8 mouse cellular contexts compared by ENCODE assay signal in the genomic region with DNA sequence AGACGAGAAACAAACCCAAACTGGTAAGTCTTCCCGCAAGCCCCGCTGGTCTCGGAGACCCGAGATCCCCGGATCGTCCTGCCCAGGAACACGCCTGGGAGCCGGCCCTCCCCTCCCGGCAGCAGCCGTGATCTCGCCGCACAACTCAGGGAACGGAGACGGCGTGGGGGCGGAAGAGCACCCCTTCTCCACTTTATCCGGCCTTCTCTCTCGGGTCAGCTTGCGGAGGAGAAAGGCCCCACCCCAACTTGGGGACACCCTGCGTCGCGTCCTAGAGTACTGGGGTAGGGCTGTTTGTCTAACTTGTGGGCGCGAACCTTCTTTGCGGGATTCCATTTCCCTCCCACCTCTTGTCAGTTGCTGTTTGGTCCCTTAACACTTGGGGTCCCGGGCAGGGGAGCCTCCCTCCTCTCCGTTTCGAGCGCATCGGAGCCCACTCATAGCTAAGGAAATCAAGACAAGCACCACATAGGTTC. TPM values are rescaled to one million over a fixed set of nuclear protein-coding genes. Genes with fewer than 3 reads are reported as not detected.
DNase-seq lines count a peak whose midpoint lies in the region; ATAC-seq and TF ChIP-seq lines count a peak whose summit lies in the region.

No protein-coding gene starts in this region.

- peak overlapping the region; percentile 49 for H3ac ChIP-seq in myocyte (ENCODE audit: control insufficient read depth, insufficient read length)

- TF ChIP-seq EP300 in heart, adult 2 months (IDR thresholded peaks at IDR 0.05; ENCODE audit: insufficient read depth, low read depth, low read length): no peak
- TF ChIP-seq EP300 in liver, embryonic 14.5 days (IDR thresholded peaks at IDR 0.05; ENCODE audit: low read depth): no peak

- H3K9me3 ChIP-seq in forebrain, embryonic 12.5 days: no peaks in the 10 kb centered on the region
- H3K9me3 ChIP-seq in hindbrain, embryonic 16.5 days (ENCODE audit: control insufficient read depth, low read length): no peaks in the 10 kb centered on the region
- no peaks in the 10 kb centered on the region for H3K9me3 ChIP-seq in liver, embryonic 14.5 days (ENCODE audit: control insufficient read depth, low read length)

- ATAC-seq in forebrain, embryonic 12.5 days (ENCODE audit: low FRiP score): peak; percentile 78
- ATAC-seq in hindbrain, embryonic 16.5 days: peak; percentile 84
- peak; percentile 45; the same call in 1 of the 2 replicates for ATAC-seq in liver, embryonic 14.5 days (ENCODE audit: insufficient read depth)

- H3K4me2 ChIP-seq in forebrain, embryonic 12.5 days: peak overlapping the region; percentile 51
- peak overlapping the region; percentile 58 for H3K4me2 ChIP-seq in hindbrain, embryonic 16.5 days (ENCODE audit: low read length)
- H3K4me2 ChIP-seq in liver, embryonic 14.5 days (ENCODE audit: low read depth): peak overlapping the region; percentile 53
- H3K4me2 ChIP-seq in myocyte (ENCODE audit: low read depth): peak overlapping the region; percentile 77

- 16% methylated on average over 29 of the region's 31 CpGs for WGBS in heart, adult 2 months
- 16% methylated on average over 30 of the region's 31 CpGs for WGBS in forebrain, embryonic 12.5 days
- 17% methylated on average over 30 of the region's 31 CpGs for WGBS in hindbrain, embryonic 16.5 days
- WGBS in liver, embryonic 14.5 days (ENCODE audit: insufficient replicate concordance): 18% methylated on average over 25 of the region's 31 CpGs

- peak overlapping the region; percentile 94 for H3K9ac ChIP-seq in heart, adult 2 months (ENCODE audit: low read depth, low read length)
- peak overlapping the region; percentile 56 for H3K9ac ChIP-seq in forebrain, embryonic 12.5 days
- peak overlapping the region; percentile 70 for H3K9ac ChIP-seq in hindbrain, embryonic 16.5 days (ENCODE audit: low read depth, low read length)
- 0 out of 2 replicates have a peak overlapping the region, but pooled peaks have one; percentile 13 for H3K9ac ChIP-seq in liver, embryonic 14.5 days (replicated peaks)

- H3K36me3 ChIP-seq in heart, adult 2 months (ENCODE audit: control insufficient read depth, insufficient read depth, low read length): no peaks in the 10 kb centered on the region
- H3K36me3 ChIP-seq in forebrain, embryonic 12.5 days (replicated peaks): no peaks in the 10 kb centered on the region
- H3K36me3 ChIP-seq in hindbrain, embryonic 16.5 days (ENCODE audit: control insufficient read depth, insufficient read depth, low read length): no peaks in the 10 kb centered on the region
- no peaks in the 10 kb centered on the region for H3K36me3 ChIP-seq in liver, embryonic 14.5 days (replicated peaks; ENCODE audit: control insufficient read depth, insufficient read depth, low read depth)
- no peaks in the 10 kb centered on the region for H3K36me3 ChIP-seq in myocyte (ENCODE audit: control insufficient read depth, insufficient read depth)

- intact Hi-C loops in heart, adult 2 months (cut with DNase I): no loop called here

- no peak for TF ChIP-seq CTCF in heart, adult 2 months (IDR thresholded peaks at IDR 0.05)
- no peak for TF ChIP-seq CTCF in liver, embryonic 14.5 days (IDR thresholded peaks at IDR 0.05; ENCODE audit: low read depth)

- H3K4me3 ChIP-seq in heart, adult 2 months: peak overlapping the region; percentile 61
- peak overlapping the region; percentile 55 for H3K4me3 ChIP-seq in forebrain, embryonic 12.5 days (replicated peaks)
- H3K4me3 ChIP-seq in hindbrain, embryonic 16.5 days (ENCODE audit: low read length): peak overlapping the region; percentile 63
- H3K4me3 ChIP-seq in liver, embryonic 14.5 days (ENCODE audit: insufficient read depth in 1 of 2, low read depth in 2 of 2, low read length in 2 of 2): peak overlapping the region; percentile 50 to 64
- peak overlapping the region; percentile 61 for H3K4me3 ChIP-seq in myocyte

- peak overlapping the region; percentile 78 for H3K27ac ChIP-seq in heart, adult 2 months
- no peak overlapping the region; the same call in 1 of the 2 replicates for H3K27ac ChIP-seq in forebrain, embryonic 12.5 days
- peak overlapping the region; percentile 23; the same call in 1 of the 2 replicates for H3K27ac ChIP-seq in hindbrain, embryonic 16.5 days (ENCODE audit: low read depth, low read length)
- no peak overlapping the region for H3K27ac ChIP-seq in liver, embryonic 14.5 days

- H3K4me1 ChIP-seq in heart, adult 2 months (ENCODE audit: control insufficient read depth, insufficient read depth, low read length): peaks cover 2% of the 10 kb centered on the region; the same call in 1 of the 2 replicates
- H3K4me1 ChIP-seq in forebrain, embryonic 12.5 days: no peaks in the 10 kb centered on the region
- H3K4me1 ChIP-seq in hindbrain, embryonic 16.5 days (ENCODE audit: control insufficient read depth, insufficient read depth, low read depth, low read length): no peaks in the 10 kb centered on the region
- 0 out of 4 replicates have a peak, but pooled peaks cover 0 to 2% of the 10 kb centered on the region in 2 experiments for H3K4me1 ChIP-seq in liver, embryonic 14.5 days (replicated peaks; ENCODE audit: control insufficient read depth in 2 of 2, insufficient read depth in 2 of 2, low read length in 1 of 2)

- TF ChIP-seq POLR2A in heart, adult 2 months (IDR thresholded peaks at IDR 0.05; ENCODE audit: insufficient read depth, low read depth, low read length): no peak
- TF ChIP-seq POLR2A in myocyte (IDR thresholded peaks at IDR 0.05; ENCODE audit: insufficient read length, low read depth): no peak

- H3K79me2 ChIP-seq in heart, adult 2 months (replicated peaks; ENCODE audit: control insufficient read depth, insufficient read depth, low read length): no peaks in the 10 kb centered on the region
- peaks cover 17% of the 10 kb centered on the region for H3K79me2 ChIP-seq in myocyte (ENCODE audit: control insufficient read depth, insufficient read depth)

- no peaks in the 10 kb centered on the region for H3K27me3 ChIP-seq in heart, adult 2 months (ENCODE audit: control insufficient read depth, insufficient read depth, low read length)
- H3K27me3 ChIP-seq in forebrain, embryonic 12.5 days: no peaks in the 10 kb centered on the region
- no peaks in the 10 kb centered on the region for H3K27me3 ChIP-seq in hindbrain, embryonic 16.5 days (replicated peaks; ENCODE audit: control insufficient read depth, insufficient read depth, low read length)
- no peaks in the 10 kb centered on the region for H3K27me3 ChIP-seq in liver, embryonic 14.5 days (ENCODE audit: control insufficient read depth, insufficient read depth, low read length)
- H3K27me3 ChIP-seq in myocyte (ENCODE audit: control insufficient read depth, insufficient read depth, insufficient read length): no peaks in the 10 kb centered on the region

- peak; percentile 49 to 66 for DNase-seq in heart, adult 2 months
- no peak for DNase-seq in heart, postnatal 4 days
- DNase-seq in NIH3T3 (ENCODE audit: low read depth): peak; percentile 47
- no peak for DNase-seq in liver, embryonic 14.5 days (ENCODE audit: low read depth in 3 of 3, low spot score in 3 of 3)
- no peak for DNase-seq in adipocyte (ENCODE audit: low spot score)

TF ChIP-seq in myocyte, 11 proteins besides CTCF, POLR2A, EP300 and RAD21:
- TF ChIP-seq POLR2AphosphoS2 (IDR thresholded peaks at IDR 0.05; ENCODE audit: insufficient read length, low read depth) (no peak), TCF12 (IDR thresholded peaks at IDR 0.05; ENCODE audit: insufficient read depth, poor library complexity, severe bottlenecking) (no peak), TCF3 (IDR thresholded peaks at IDR 0.05; ENCODE audit: insufficient read length, low read depth) (no peak), MAX (IDR thresholded peaks at IDR 0.05; ENCODE audit: low read depth) (no peak), USF1 (IDR thresholded peaks at IDR 0.05; ENCODE audit: low read depth) (no peak), MYOD1 (IDR thresholded peaks at IDR 0.05; ENCODE audit: control insufficient read depth in 1 of 3, insufficient read length in 2 of 3, low read depth in 2 of 3) (no peak), MYOG (IDR thresholded peaks at IDR 0.05; ENCODE audit: control insufficient read depth in 1 of 3, insufficient read depth in 1 of 3, insufficient read length in 2 of 3, low read depth in 2 of 3) (no peak)
TF ChIP-seq in myocyte: peak in this region for 0.

RNA-seq across cellular contexts. Expression of a gene that starts 0.6 kb away (rescaled TPM):
- 10 to 100 TPM; 10.7 to 13.5 TPM for total RNA-seq in heart, adult 2 months (2021)
- polyA plus RNA-seq in heart, adult 2 months (2012; rRNA removed): 3.5 and 6.4 TPM in 2 replicates
- total RNA-seq in heart, postnatal 4 days (2021): 10 to 100 TPM; 16.6 to 16.7 TPM
- polyA plus RNA-seq in forebrain, embryonic 12.5 days (2016; fragmentation: Nextera tagmentation; extraction: Ambion mirVana): 7.8 and 7.9 TPM in 2 replicates
- polyA plus RNA-seq in hindbrain, embryonic 16.5 days (2015; fragmentation: Nextera tagmentation; extraction: Ambion mirVana): 2.9 and 3.3 TPM in 2 replicates
- polyA plus RNA-seq in liver, embryonic 14.5 days (2012; rRNA removed): 0.54 and 0.68 TPM in 2 replicates
- 0.85 and 0.88 TPM in 2 replicates for polyA plus RNA-seq in liver, embryonic 14.5 days (2014; fragmentation: Nextera tagmentation; extraction: Ambion mirVana)
- polyA plus RNA-seq in myocyte (2012; fragmentation: generic; extraction: Trizol): 1.4 TPM

Comparison
In these comparisons a context has a peak if more than half of its experiments do, and no peak if none do; other contexts are left out.
1. DNase-seq: peak in heart, adult 2 months (2 of 2) and NIH3T3 (single experiment); none in heart, postnatal 4 days (single experiment), liver, embryonic 14.5 days (0 of 3) and adipocyte (single experiment).
2. H3K27ac ChIP-seq: peak in heart, adult 2 months (single experiment) and hindbrain, embryonic 16.5 days (single experiment); none in forebrain, embryonic 12.5 days (single experiment) and liver, embryonic 14.5 days (single experiment).
3. H3K9ac ChIP-seq: peak in every context shown above with its lines; median percentile 94 in heart, adult 2 months; 70 in hindbrain, embryonic 16.5 days; 56 in forebrain, embryonic 12.5 days; 13 in liver, embryonic 14.5 days.
4. Peak in every context shown above with its lines, with median percentiles within 50 percentile points of each other: H3K4me3 ChIP-seq, ATAC-seq and H3K4me2 ChIP-seq.